Mouse (Mus musculus) kidney, adult 2 months (tissue): ENCODE results near the gene Nudt2.
A peak's percentile ranks its signal among the peaks of the same experiment; 100 is the strongest.

ENCODE experiments used
- CTCF ChIP-seq: fragments of 200-500 bp; conservative IDR thresholded peaks from 2 replicates; pipeline ENCODE4 v1.5.1; 2011; ENCODE audit warnings: low read depth, mild to moderate bottlenecking, control low read depth, low read length, moderate library complexity, mixed read lengths; ENCODE audit not compliant: insufficient read depth, insufficient read length
- POLR2A ChIP-seq: fragments of 200-500 bp; IDR thresholded peaks from one replicate; pipeline ENCODE4 v1.6.1; 2011; ENCODE audit warnings: low read depth, low read length, control low read depth

- TF ChIP-seq CTCF (peak; percentile 54), POLR2A (no peak)
Measured at GRCm38 (mm10) chr4:41506156-41506555, 41.2 kb downstream of the Nudt2 start.
